Mouse (Mus musculus) liver, adult 2 months (tissue): Measurements from ENCODE around the gene Cct8. TPM values are rescaled to one million over a fixed set of nuclear protein-coding genes. Genes with fewer than 3 reads are reported as not detected.

Experiments used
- DNase-seq: peaks from one replicate; pipeline ENCODE4 v3.0.0-alpha.2; 2011; ENCODE audit warnings: low read depth, low spot score; ENCODE audit errors: extremely low read depth
- H3K27ac ChIP-seq: fragments of 200-500 bp; replicated peaks from 2 replicates; pipeline ENCODE4 v1.5.1; 2012; ENCODE audit warnings: low read depth, mild to moderate bottlenecking, control low read depth, inconsistent platforms, low read length; ENCODE audit not compliant: insufficient read depth
- H3K27me3 ChIP-seq: fragments of 200-500 bp; 2 replicates; pipeline ENCODE4 v1.6.1; 2012; ENCODE audit warnings: mild to moderate bottlenecking, moderate library complexity, low read length, inconsistent platforms; ENCODE audit not compliant: control insufficient read depth, insufficient read depth
- H3K36me3 ChIP-seq: fragments of 200-500 bp; 2 replicates; pipeline ENCODE4 v1.6.1; 2012; ENCODE audit warnings: low read length, inconsistent platforms; ENCODE audit not compliant: control insufficient read depth, insufficient read depth
- H3K4me1 ChIP-seq: fragments of 200-500 bp; 2 replicates; pipeline ENCODE4 v1.6.1; 2011; ENCODE audit warnings: low read length; ENCODE audit not compliant: control insufficient read depth, insufficient read depth
- H3K4me3 ChIP-seq: fragments of 200-500 bp; 2 replicates; pipeline ENCODE4 v1.5.1; 2011; ENCODE audit warnings: low read depth, mild to moderate bottlenecking, control low read depth, low read length, moderate library complexity; ENCODE audit not compliant: insufficient read depth
- H3K79me2 ChIP-seq: fragments of 200-500 bp; 2 replicates; pipeline ENCODE4 v1.6.1; 2012; ENCODE audit warnings: inconsistent platforms, mild to moderate bottlenecking, low read length, moderate library complexity; ENCODE audit not compliant: control insufficient read depth, insufficient read depth
- H3K9ac ChIP-seq: fragments of 200-500 bp; 2 replicates; pipeline ENCODE4 v1.6.1; 2012; ENCODE audit warnings: low read depth, mild to moderate bottlenecking, control low read depth, inconsistent platforms, low read length
- CTCF ChIP-seq: fragments of 200-500 bp; IDR thresholded peaks from 2 replicates; pipeline ENCODE4 v1.5.1; 2011; ENCODE audit warnings: low read depth, low read length, control low read depth
- POLR2A ChIP-seq: fragments of 200-500 bp; IDR thresholded peaks from 2 replicates; pipeline ENCODE4 v1.6.1; 2011; ENCODE audit warnings: low read length, control low read depth; ENCODE audit not compliant: insufficient read depth; ENCODE audit errors: extremely low read depth
- WGBS: fragments of 180-500 bp; shearing (Covaris S2); methylation state at CpG from one replicate; pipeline ENCODE4 v1.1.7; 2018; 5-methylcytosine and 5-hydroxymethylcytosine counted together
- polyA plus RNA-seq: library from polyadenylated mRNA; depleted of rRNA; stranded (reverse); fragments of >200 nt; gene quantifications from 2 replicates; pipeline ENCODE4 v1.2.3, GENCODE M21; 2012
- total RNA-seq: library from RNA; depleted of rRNA; stranded (reverse); fragments of >200 nt; gene quantifications from 2 replicates; pipeline ENCODE4 v1.2.3, GENCODE M21; 2014

Cct8 gene
- total and polyA plus RNA-seq, 2 experiments: 22.5 to 121 TPM

DNA sequence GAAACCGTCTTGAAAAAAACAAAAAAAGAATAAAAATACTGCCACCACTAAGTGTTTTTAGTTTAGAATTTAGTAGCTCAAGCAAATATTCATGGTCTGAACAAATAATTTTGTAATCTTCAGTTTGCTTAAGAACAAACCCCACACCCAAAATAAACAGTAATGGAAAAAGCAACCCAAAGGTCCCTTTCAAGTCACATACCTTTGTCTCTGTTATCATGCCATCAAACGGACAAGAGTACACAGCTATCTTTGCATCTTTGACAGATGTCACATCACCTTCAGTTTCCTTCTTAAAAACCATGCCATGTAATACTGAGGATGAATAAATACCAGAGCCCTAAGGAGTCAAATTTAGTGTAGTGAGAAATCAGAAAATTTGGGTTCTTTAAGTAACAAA is 7.1 kb downstream of the Cct8 start:
- no peaks in the 10 kb centered on the region for H3K79me2 ChIP-seq
- peaks cover 9% of the 10 kb centered on the region; the same call in 1 of the 2 replicates for H3K4me1 ChIP-seq
- TF ChIP-seq POLR2A (no peak), CTCF (no peak)
- H3K27me3 ChIP-seq: no peaks in the 10 kb centered on the region
- 19% methylated on average over 2 of the region's 2 CpGs for WGBS
- H3K9ac ChIP-seq: no peak overlapping the region
- DNase-seq: peak; percentile 94
- H3K4me3 ChIP-seq: no peak overlapping the region
- peak overlapping the region; percentile 75 for H3K27ac ChIP-seq
- H3K36me3 ChIP-seq: peaks cover 80% of the 10 kb centered on the region

DNA sequence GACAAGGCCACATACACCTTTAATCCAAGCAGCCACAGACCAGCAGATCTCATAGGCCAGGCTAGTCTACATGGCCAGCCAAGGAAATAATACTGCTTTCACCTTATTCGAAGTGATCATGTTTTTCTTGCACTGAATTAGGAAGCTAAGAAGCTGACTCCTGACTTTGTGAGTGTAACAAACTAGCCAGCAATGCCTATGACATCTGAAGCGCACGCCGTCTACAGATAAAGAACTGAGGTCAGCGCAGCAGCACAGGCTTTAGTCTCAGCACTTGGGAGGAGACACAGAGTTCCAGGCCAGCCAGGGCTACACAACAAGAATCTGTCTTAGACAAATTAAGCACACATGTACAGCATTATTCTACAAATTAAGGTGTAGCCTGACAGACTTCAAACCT is 8.9 kb downstream of the Cct8 start:
- TF ChIP-seq POLR2A (no peak), CTCF (no peak)
- H3K4me1 ChIP-seq: peaks cover 14% of the 10 kb centered on the region
- no peak overlapping the region for H3K9ac ChIP-seq
- peaks cover 82% of the 10 kb centered on the region for H3K36me3 ChIP-seq
- DNase-seq: no peak
- 93% methylated on average over 5 of the region's 5 CpGs for WGBS
- H3K4me3 ChIP-seq: no peak overlapping the region
- H3K27me3 ChIP-seq: no peaks in the 10 kb centered on the region
- H3K27ac ChIP-seq: no peak overlapping the region
- peaks cover 4% of the 10 kb centered on the region; the same call in 1 of the 2 replicates for H3K79me2 ChIP-seq

DNA sequence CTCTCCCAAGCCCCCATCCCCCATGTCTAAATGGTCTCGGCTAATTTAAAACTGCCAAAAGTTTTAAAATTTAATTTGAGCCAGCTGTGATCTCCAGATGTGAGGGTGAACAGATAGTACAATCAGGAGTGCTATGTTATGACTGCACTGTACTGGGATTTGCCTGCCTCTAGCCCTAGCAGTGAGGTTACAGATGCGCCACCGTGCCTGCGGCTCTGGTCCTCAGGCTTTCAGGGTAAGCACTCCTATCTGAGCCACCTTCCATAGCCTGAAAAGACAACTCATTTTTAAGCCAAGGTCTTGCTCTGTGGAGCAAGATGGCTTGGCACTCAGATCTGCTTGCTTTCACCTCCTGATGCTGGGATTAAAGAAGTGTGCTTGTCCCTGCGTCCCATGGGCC is 11.3 kb downstream of the Cct8 start:
- no peak overlapping the region for H3K27ac ChIP-seq
- H3K4me3 ChIP-seq: no peak overlapping the region
- H3K27me3 ChIP-seq: no peaks in the 10 kb centered on the region
- H3K36me3 ChIP-seq: peaks cover 79% of the 10 kb centered on the region
- peaks cover 4% of the 10 kb centered on the region; the same call in 1 of the 2 replicates for H3K79me2 ChIP-seq
- 94% methylated on average over 5 of the region's 5 CpGs for WGBS
- peaks cover 14% of the 10 kb centered on the region for H3K4me1 ChIP-seq
- no peak overlapping the region for H3K9ac ChIP-seq
- DNase-seq: no peak
- no peak for TF ChIP-seq POLR2A
- no peak for TF ChIP-seq CTCF

DNA sequence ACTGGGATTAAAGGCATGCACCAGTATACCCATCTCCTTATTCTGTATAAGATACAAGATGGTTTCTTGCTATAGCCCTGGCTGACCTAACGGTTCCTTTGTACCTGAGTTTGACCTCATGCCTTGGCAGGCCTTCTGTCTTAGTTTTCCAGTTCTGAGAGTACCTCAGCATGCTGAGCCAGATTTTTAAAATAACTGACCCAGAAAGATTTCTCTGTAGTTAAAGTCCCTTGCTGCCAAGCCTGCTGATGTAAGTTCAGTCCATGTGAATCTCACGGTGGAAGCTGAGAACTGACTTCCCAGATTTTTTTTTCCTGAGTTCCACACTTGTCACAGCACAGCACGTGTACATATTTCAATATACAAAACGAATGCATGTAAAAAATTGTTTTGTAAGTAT is 25.1 kb downstream of the Cct8 start:
- Histone ChIP-seq H3K79me2 (no peaks in the 10 kb centered on the region; the same call in 1 of the 2 replicates), H3K9ac (no peak overlapping the region), H3K27ac (no peak overlapping the region), H3K27me3 (no peaks in the 10 kb centered on the region), H3K4me3 (no peak overlapping the region), H3K36me3 (peaks cover 66% of the 10 kb centered on the region), H3K4me1 (no peaks in the 10 kb centered on the region)
- no peak for TF ChIP-seq CTCF
- TF ChIP-seq POLR2A: no peak
- no peak for DNase-seq
- WGBS: 70% methylated on average over 4 of the region's 4 CpGs

DNA sequence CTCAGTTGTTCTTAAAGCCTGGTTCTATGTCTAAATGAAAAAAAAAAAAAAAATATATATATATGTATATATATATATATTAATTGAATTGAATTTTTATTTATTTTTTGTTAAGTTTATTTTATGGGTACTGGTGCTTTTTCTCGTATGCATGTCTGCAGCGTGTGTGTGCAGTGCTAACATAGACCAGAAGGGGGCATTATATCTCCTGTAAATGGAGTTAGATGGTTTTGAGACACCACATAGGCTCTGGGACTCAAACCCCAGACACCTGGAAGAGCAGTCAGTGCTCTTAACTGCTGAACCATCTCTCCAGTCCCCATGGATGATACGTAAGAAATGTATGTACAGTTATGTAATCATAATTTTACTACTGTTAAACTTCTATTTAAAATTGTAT is 36.9 kb downstream of the Cct8 start:
- no peak for DNase-seq
- Histone ChIP-seq H3K4me1 (peaks cover 8% of the 10 kb centered on the region), H3K36me3 (peaks cover 17% of the 10 kb centered on the region), H3K4me3 (no peak overlapping the region), H3K27me3 (no peaks in the 10 kb centered on the region), H3K79me2 (peaks cover 28% of the 10 kb centered on the region), H3K9ac (no peak overlapping the region), H3K27ac (no peak overlapping the region)
- TF ChIP-seq POLR2A: no peak
- TF ChIP-seq CTCF: no peak
- 98% methylated on average over 3 of the region's 3 CpGs for WGBS

DNA sequence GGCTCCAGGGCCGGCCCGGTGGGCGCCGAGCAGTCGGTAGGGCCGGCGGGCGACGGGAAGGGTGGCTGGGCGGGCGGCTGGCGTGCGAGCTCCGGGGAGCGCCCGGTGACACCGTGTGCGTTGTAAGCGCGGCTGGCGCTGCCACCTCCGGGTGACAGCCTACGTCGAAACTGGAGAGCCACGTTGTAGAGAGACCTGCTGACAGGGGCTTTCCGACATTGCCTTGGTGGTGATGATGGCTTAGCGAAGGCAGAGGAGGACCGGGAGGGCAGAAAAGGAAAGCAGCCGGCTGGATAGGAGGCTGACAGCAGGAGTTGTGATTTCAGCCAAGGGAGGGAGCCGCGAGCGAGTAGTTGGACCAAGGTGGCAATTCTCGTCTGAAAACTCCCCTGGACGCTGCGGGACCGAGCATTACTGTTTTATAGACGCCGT is 40.5 kb downstream of the Cct8 start:
- peaks cover 21% of the 10 kb centered on the region for H3K79me2 ChIP-seq
- peak overlapping the region; percentile 59 for H3K27ac ChIP-seq
- H3K36me3 ChIP-seq: peaks cover 2% of the 10 kb centered on the region; the same call in 1 of the 2 replicates
- H3K9ac ChIP-seq: peak overlapping the region; percentile 89
- DNase-seq: peak; percentile 21
- H3K27me3 ChIP-seq: no peaks in the 10 kb centered on the region
- peak overlapping the region; percentile 89 for H3K4me3 ChIP-seq
- TF ChIP-seq POLR2A (no peak), CTCF (no peak)
- under 1% methylated on average over 38 of the region's 38 CpGs for WGBS
- peaks cover 8% of the 10 kb centered on the region for H3K4me1 ChIP-seq
